Mouse (Mus musculus): ENCODE results near the gene Ripor1.

DNA sequence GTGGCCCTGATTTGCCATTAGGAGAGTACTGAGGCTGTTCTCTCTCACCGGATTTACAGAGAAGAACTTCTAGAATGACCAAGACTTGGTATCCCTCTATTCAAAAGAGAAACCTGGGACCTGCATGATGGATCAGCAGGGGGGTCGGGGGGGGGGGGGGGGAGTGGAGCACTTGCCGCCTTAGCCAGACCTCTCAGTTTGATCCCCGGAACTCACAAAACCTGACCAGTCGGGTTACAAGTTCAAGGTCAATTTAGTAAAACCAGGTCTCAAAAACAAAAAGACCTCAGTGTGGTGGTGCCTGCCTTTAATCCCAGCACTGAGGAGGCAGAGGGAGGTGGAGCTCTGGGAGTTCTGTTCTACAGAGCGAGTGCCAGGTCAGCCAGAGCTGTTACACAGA, 30.3 kb upstream of the Ripor1 start:
- TF ChIP-seq CTCF (IDR thresholded peaks at IDR 0.05; ENCODE audit: extremely low read depth, insufficient read length, insufficient replicate concordance, low read depth, low read length) (no peak), POLR2A (IDR thresholded peaks at IDR 0.05; ENCODE audit: low read depth, low read length) (no peak)
